Mouse (Mus musculus) stomach, embryonic 16.5 days (tissue): ENCODE results near the gene Fli1. TPM values are rescaled to one million over a fixed set of nuclear protein-coding genes. Genes with fewer than 3 reads are reported as not detected.

Experiments used
- ATAC-seq: fragments of 200-750 bp; cut with Nextera tagmentation; 2 replicates; pipeline ENCODE4 v1.8.0; 2017; ENCODE audit warnings: moderate number of reproducible peaks, moderate TSS enrichment; ENCODE audit not compliant: insufficient read depth, low FRiP score
- H3K27ac ChIP-seq: fragments of 300-500 bp; sonication (generic); 2 replicates; pipeline ENCODE4 v1.5.1; 2014; ENCODE audit warnings: low read length
- H3K27me3 ChIP-seq: fragments of 300-500 bp; sonication (generic); 2 replicates; pipeline ENCODE4 v1.6.1; 2014; ENCODE audit warnings: low read length, control low read depth, mixed read lengths; ENCODE audit not compliant: control insufficient read depth, insufficient read depth
- H3K36me3 ChIP-seq: fragments of 300-500 bp; sonication (generic); 2 replicates; pipeline ENCODE4 v1.6.1; 2014; ENCODE audit warnings: low read length; ENCODE audit not compliant: control insufficient read depth, insufficient read depth
- H3K4me1 ChIP-seq: fragments of 300-500 bp; sonication (generic); 2 replicates; pipeline ENCODE4 v1.6.1; 2014; ENCODE audit warnings: low read length, control low read depth, mixed read lengths; ENCODE audit not compliant: control insufficient read depth, insufficient read depth
- H3K4me2 ChIP-seq: fragments of 300-500 bp; sonication (generic); 2 replicates; pipeline ENCODE4 v1.6.1; 2014; ENCODE audit warnings: low read depth, low read length, mixed read lengths
- H3K4me3 ChIP-seq: fragments of 300-500 bp; sonication (generic); replicated peaks from 2 replicates; pipeline ENCODE4 v1.5.1; 2014; ENCODE audit warnings: mild to moderate bottlenecking, low read length
- H3K9ac ChIP-seq: fragments of 300-500 bp; sonication (generic); 2 replicates; pipeline ENCODE4 v1.6.1; 2014; ENCODE audit warnings: low read length
- H3K9me3 ChIP-seq: fragments of 300-500 bp; sonication (generic); replicated peaks from 2 replicates; pipeline ENCODE4 v1.6.1; 2016; ENCODE audit warnings: low read length, control low read depth; ENCODE audit not compliant: control insufficient read depth
- WGBS: fragments of 180-500 bp; shearing (Covaris S2); extraction: QIAGEN DNeasy Blood & Tissue Kit; methylation state at CpG from one replicate; pipeline ENCODE4 v1.1.7; 2014; 5-methylcytosine and 5-hydroxymethylcytosine counted together
- polyA plus RNA-seq: library from polyadenylated mRNA; unstranded; fragments of >200 nt; fragmentation: Nextera tagmentation; extraction: Ambion mirVana; gene quantifications from 2 replicates; pipeline ENCODE4 v1.2.1, GENCODE M21; 2015

Fli1 gene
- polyA plus RNA-seq, 1 experiment from 2014 or later, result 12.8 TPM

- Histone ChIP-seq H3K4me3 (no peak overlapping the region), H3K27ac (0 out of 2 replicates have a peak overlapping the region, but pooled peaks have one; percentile 32), H3K36me3 (no peaks in the 10 kb centered on the region), H3K4me2 (no peak overlapping the region), H3K4me1 (peaks cover 2% of the 10 kb centered on the region; the same call in 1 of the 2 replicates), H3K27me3 (no peaks in the 10 kb centered on the region; the same call in 1 of the 2 replicates), H3K9ac (no peak overlapping the region), H3K9me3 (no peaks in the 10 kb centered on the region)
- no peak for ATAC-seq
- 32% methylated on average over 4 of the region's 4 CpGs for WGBS
Measured at GRCm38 (mm10) chr9:32503423-32503822, 39.2 kb downstream of the Fli1 start.

GRCm38 (mm10) chr9:32502256-32503010 is 40.2 kb downstream of the Fli1 start:
- H3K4me1 ChIP-seq, result peaks cover 2% of the 10 kb centered on the region; the same call in 1 of the 2 replicates
- no peaks in the 10 kb centered on the region for H3K9me3 ChIP-seq
- no peak overlapping the region for H3K4me2 ChIP-seq
- H3K9ac ChIP-seq, result no peak overlapping the region
- no peaks in the 10 kb centered on the region for H3K36me3 ChIP-seq
- no peaks in the 10 kb centered on the region; the same call in 1 of the 2 replicates for H3K27me3 ChIP-seq
- no peak overlapping the region for H3K27ac ChIP-seq
- no peak for ATAC-seq
- H3K4me3 ChIP-seq, result no peak overlapping the region
- WGBS, result 75% methylated on average over 11 of the region's 11 CpGs

- no peak overlapping the region for H3K9ac ChIP-seq
- peaks cover 2% of the 10 kb centered on the region; the same call in 1 of the 2 replicates for H3K4me1 ChIP-seq
- no peak overlapping the region for H3K4me2 ChIP-seq
- H3K27me3 ChIP-seq, result no peaks in the 10 kb centered on the region; the same call in 1 of the 2 replicates
- no peaks in the 10 kb centered on the region for H3K9me3 ChIP-seq
- 83% methylated on average over 8 of the region's 8 CpGs for WGBS
- H3K4me3 ChIP-seq, result no peak overlapping the region
- no peak overlapping the region for H3K27ac ChIP-seq
- no peak for ATAC-seq
- no peaks in the 10 kb centered on the region for H3K36me3 ChIP-seq
Measured at GRCm38 (mm10) chr9:32500886-32501285, 41.8 kb downstream of the Fli1 start.

DNA sequence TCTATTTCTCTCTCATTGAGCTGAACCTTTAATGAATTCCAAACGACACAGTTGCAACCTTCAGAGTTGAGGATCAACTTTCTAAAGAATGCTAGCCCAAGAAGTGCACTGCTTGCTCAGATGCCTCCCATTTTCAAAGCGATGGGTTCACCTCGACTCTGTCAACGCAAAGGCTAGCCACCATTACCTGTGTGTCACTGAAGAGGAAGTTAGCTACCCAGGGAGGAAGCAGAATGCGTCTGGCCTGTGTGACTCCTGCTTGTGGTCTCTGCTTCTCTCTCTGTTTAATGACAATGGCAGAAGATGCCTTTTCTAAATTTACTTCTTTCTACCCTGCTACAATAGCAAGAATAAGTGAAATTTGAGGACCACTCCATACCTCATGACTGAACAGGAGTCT is 42.6 kb downstream of the Fli1 start:
- H3K36me3 ChIP-seq, result no peaks in the 10 kb centered on the region
- no peak overlapping the region for H3K4me2 ChIP-seq
- no peak overlapping the region for H3K4me3 ChIP-seq
- H3K9ac ChIP-seq, result no peak overlapping the region
- H3K27ac ChIP-seq, result no peak overlapping the region
- 64% methylated on average over 5 of the region's 5 CpGs for WGBS
- H3K9me3 ChIP-seq, result no peaks in the 10 kb centered on the region
- H3K4me1 ChIP-seq, result 0 out of 2 replicates have a peak, but pooled peaks cover 6% of the 10 kb centered on the region
- no peaks in the 10 kb centered on the region; the same call in 1 of the 2 replicates for H3K27me3 ChIP-seq
- ATAC-seq, result no peak

- no peak overlapping the region for H3K4me3 ChIP-seq
- H3K27ac ChIP-seq, result no peak overlapping the region
- 0 out of 2 replicates have a peak, but pooled peaks cover 6% of the 10 kb centered on the region for H3K4me1 ChIP-seq
- H3K9ac ChIP-seq, result no peak overlapping the region
- no peaks in the 10 kb centered on the region for H3K9me3 ChIP-seq
- H3K4me2 ChIP-seq, result no peak overlapping the region
- ATAC-seq, result no peak
- no peaks in the 10 kb centered on the region; the same call in 1 of the 2 replicates for H3K27me3 ChIP-seq
- no peaks in the 10 kb centered on the region for H3K36me3 ChIP-seq
- WGBS, result 37% methylated on average over 6 of the region's 6 CpGs
Measured at GRCm38 (mm10) chr9:32499469-32499868, 43.2 kb downstream of the Fli1 start.

GRCm38 (mm10) chr9:32495643-32495997 is 47.0 kb downstream of the Fli1 start:
- no peaks in the 10 kb centered on the region for H3K27me3 ChIP-seq
- no peak overlapping the region for H3K4me2 ChIP-seq
- 33% methylated on average over 7 of the region's 7 CpGs for WGBS
- H3K4me1 ChIP-seq, result 0 out of 2 replicates have a peak, but pooled peaks cover 4% of the 10 kb centered on the region
- no peaks in the 10 kb centered on the region for H3K9me3 ChIP-seq
- H3K9ac ChIP-seq, result no peak overlapping the region
- H3K36me3 ChIP-seq, result no peaks in the 10 kb centered on the region
- no peak overlapping the region for H3K27ac ChIP-seq
- no peak overlapping the region for H3K4me3 ChIP-seq
- ATAC-seq, result no peak

- Histone ChIP-seq H3K4me2 (no peak overlapping the region), H3K9me3 (no peaks in the 10 kb centered on the region), H3K4me1 (0 out of 2 replicates have a peak, but pooled peaks cover 4% of the 10 kb centered on the region), H3K27me3 (no peaks in the 10 kb centered on the region), H3K9ac (peak overlapping the region; percentile 16; the same call in 1 of the 2 replicates), H3K36me3 (no peaks in the 10 kb centered on the region), H3K4me3 (no peak overlapping the region), H3K27ac (no peak overlapping the region)
- WGBS, result 22% methylated on average over 8 of the region's 8 CpGs
- no peak; the same call in 1 of the 2 replicates for ATAC-seq
Measured at GRCm38 (mm10) chr9:32494891-32495642, 47.6 kb downstream of the Fli1 start.

GRCm38 (mm10) chr9:32493588-32494423 is 48.9 kb downstream of the Fli1 start:
- H3K9me3 ChIP-seq, result no peaks in the 10 kb centered on the region
- no peaks in the 10 kb centered on the region for H3K27me3 ChIP-seq
- H3K9ac ChIP-seq, result no peak overlapping the region
- 0 out of 2 replicates have a peak, but pooled peaks cover 4% of the 10 kb centered on the region for H3K4me1 ChIP-seq
- no peaks in the 10 kb centered on the region for H3K36me3 ChIP-seq
- no peak overlapping the region for H3K4me3 ChIP-seq
- no peak for ATAC-seq
- no peak overlapping the region for H3K27ac ChIP-seq
- 91% methylated on average over 4 of the region's 4 CpGs for WGBS
- H3K4me2 ChIP-seq, result no peak overlapping the region
